In genomic region chr4:63068499-63069175, GRCm38 (mm10) we compare ENCODE assay signal across 18 mouse cellular contexts.
DNase-seq lines count a peak whose midpoint lies in the region; ATAC-seq lines count a peak whose summit lies in the region.
"Had no signal": no experiment of that assay in that cellular context is flagged by ENCODE, and none has a peak within 500 bp of the region (broad histone marks: within the 10 kb centered on the region; RNA-seq: fewer than 3 reads in every experiment).

No protein-coding gene starts in this region.

- H3K9ac ChIP-seq in kidney, embryonic 14.5 days (ENCODE audit: low read depth, low read length), result no peak overlapping the region
- H3K9ac ChIP-seq in midbrain, embryonic 13.5 days (replicated peaks), result no peak overlapping the region
- H3K9ac ChIP-seq in midbrain, embryonic 15.5 days, result no peak overlapping the region
- H3K9ac ChIP-seq: forebrain, embryonic 15.5 days; hindbrain, embryonic 12.5 days; intestine, embryonic 15.5 days; liver, embryonic 12.5 days; lung, embryonic 15.5 days had no signal

- H3K36me3 ChIP-seq in kidney, embryonic 14.5 days (ENCODE audit: control insufficient read depth, insufficient read depth, low read length), result no peaks in the 10 kb centered on the region
- 0 out of 2 replicates have a peak, but pooled peaks cover 3% of the 10 kb centered on the region for H3K36me3 ChIP-seq in midbrain, embryonic 13.5 days
- no peaks in the 10 kb centered on the region for H3K36me3 ChIP-seq in midbrain, embryonic 15.5 days (replicated peaks)
- H3K36me3 ChIP-seq: forebrain, embryonic 15.5 days; hindbrain, embryonic 12.5 days; intestine, embryonic 15.5 days; liver, embryonic 12.5 days; lung, embryonic 15.5 days had no signal

- peaks cover 58% of the 10 kb centered on the region for H3K4me1 ChIP-seq in kidney, embryonic 14.5 days (ENCODE audit: control insufficient read depth, insufficient read depth, low read length)
- H3K4me1 ChIP-seq in midbrain, embryonic 13.5 days (replicated peaks), result peaks cover 9% of the 10 kb centered on the region
- H3K4me1 ChIP-seq in midbrain, embryonic 15.5 days, result 0 out of 2 replicates have a peak, but pooled peaks cover 4% of the 10 kb centered on the region
- H3K4me1 ChIP-seq: forebrain, embryonic 15.5 days; limb, embryonic 10.5 days had no signal

- no peak for ATAC-seq in kidney, embryonic 14.5 days (ENCODE audit: low FRiP score, low TSS enrichment)
- ATAC-seq in midbrain, embryonic 13.5 days, result 0 out of 2 replicates have a peak, but pooled peaks have one; percentile 48
- ATAC-seq in midbrain, embryonic 15.5 days (replicated peaks), result no peak
- ATAC-seq: intestine, embryonic 15.5 days; liver, embryonic 12.5 days had no signal

- 73% methylated on average over 12 of the region's 12 CpGs for WGBS in kidney, embryonic 14.5 days
- 94% methylated on average over 12 of the region's 12 CpGs for WGBS in midbrain, embryonic 13.5 days
- WGBS in midbrain, embryonic 15.5 days, result 91% methylated on average over 12 of the region's 12 CpGs

- no peaks in the 10 kb centered on the region for H3K27me3 ChIP-seq in kidney, embryonic 14.5 days (ENCODE audit: control insufficient read depth, insufficient read depth, low read length)
- no peaks in the 10 kb centered on the region for H3K27me3 ChIP-seq in midbrain, embryonic 13.5 days
- no peaks in the 10 kb centered on the region for H3K27me3 ChIP-seq in midbrain, embryonic 15.5 days (replicated peaks)
- H3K27me3 ChIP-seq: forebrain, embryonic 15.5 days; hindbrain, embryonic 12.5 days; intestine, embryonic 15.5 days; liver, embryonic 12.5 days; lung, embryonic 15.5 days had no signal

- no peak overlapping the region for H3K4me2 ChIP-seq in kidney, embryonic 14.5 days (replicated peaks; ENCODE audit: low read depth, low read length)
- no peak overlapping the region for H3K4me2 ChIP-seq in midbrain, embryonic 13.5 days (replicated peaks)
- H3K4me2 ChIP-seq in midbrain, embryonic 15.5 days, result no peak overlapping the region
- H3K4me2 ChIP-seq: forebrain, embryonic 15.5 days; hindbrain, embryonic 12.5 days; intestine, embryonic 15.5 days; liver, embryonic 12.5 days; lung, embryonic 15.5 days had no signal

- H3K27ac ChIP-seq in kidney, embryonic 14.5 days (ENCODE audit: low read depth, low read length), result peak overlapping the region; percentile 76; the same call in 1 of the 2 replicates
- H3K27ac ChIP-seq in midbrain, embryonic 13.5 days, result peak overlapping the region; percentile 30; the same call in 1 of the 2 replicates
- no peak overlapping the region for H3K27ac ChIP-seq in midbrain, embryonic 15.5 days
- H3K27ac ChIP-seq: forebrain, embryonic 15.5 days; hindbrain, embryonic 12.5 days; intestine, embryonic 15.5 days; limb, embryonic 10.5 days; liver, embryonic 12.5 days; lung, embryonic 15.5 days had no signal

- H3K9me3 ChIP-seq in kidney, embryonic 14.5 days (ENCODE audit: control insufficient read depth, low read length), result no peaks in the 10 kb centered on the region
- no peaks in the 10 kb centered on the region for H3K9me3 ChIP-seq in midbrain, embryonic 13.5 days
- H3K9me3 ChIP-seq in midbrain, embryonic 15.5 days, result no peaks in the 10 kb centered on the region
- H3K9me3 ChIP-seq: forebrain, embryonic 15.5 days; hindbrain, embryonic 12.5 days; intestine, embryonic 15.5 days; limb, embryonic 10.5 days; liver, embryonic 12.5 days; lung, embryonic 15.5 days had no signal

- no peak overlapping the region for H3K4me3 ChIP-seq in kidney, embryonic 14.5 days (ENCODE audit: low read length)
- no peak overlapping the region for H3K4me3 ChIP-seq in midbrain, embryonic 13.5 days (replicated peaks)
- no peak overlapping the region for H3K4me3 ChIP-seq in midbrain, embryonic 15.5 days
- H3K4me3 ChIP-seq: forebrain, embryonic 15.5 days; hindbrain, embryonic 12.5 days; intestine, embryonic 15.5 days; limb, embryonic 10.5 days; liver, embryonic 12.5 days; lung, embryonic 15.5 days had no signal

- DNase-seq in kidney, adult 18-20 months, result no peak
- peak; percentile 21 to 30 for DNase-seq in layer of hippocampus, adult 8-10 months (ENCODE audit: low spot score in 2 of 2)
- peak; percentile 56 for DNase-seq in right cerebral cortex, postnatal 25 days
- DNase-seq in gastrocnemius, adult 8-10 months (ENCODE audit: low spot score in 2 of 2), result no peak
- no peak for DNase-seq in T-cell, adult 2 months (ENCODE audit: low spot score)
- DNase-seq: adrenal gland, postnatal 14 days; cerebellum, adult 9-10 months; embryo, embryonic 11 days; heart, adult 18-20 months had no signal

Comparison
In these comparisons a context has a peak if more than half of its experiments do, and no peak if none do; other contexts are left out.
1. DNase-seq: peak in layer of hippocampus, adult 8-10 months (2 of 2) and right cerebral cortex, postnatal 25 days (single experiment); none in kidney, adult 18-20 months (single experiment), gastrocnemius, adult 8-10 months (0 of 2) and T-cell, adult 2 months (single experiment).